Mouse (Mus musculus) kidney, adult 2 months (tissue): ENCODE measurements around the gene Gosr1. TPM values are rescaled to one million over a fixed set of nuclear protein-coding genes. Genes with fewer than 3 reads are reported as not detected.

ENCODE experiments used
- DNase-seq: peaks from one replicate; pipeline ENCODE4 v3.0.0; 2021
- H3K27ac ChIP-seq: fragments of 200-500 bp; 2 replicates; pipeline ENCODE4 v1.5.1; 2012; ENCODE audit warnings: low read depth, low read length, control low read depth, inconsistent platforms; ENCODE audit not compliant: insufficient read depth
- H3K27me3 ChIP-seq: fragments of 200-500 bp; replicated peaks from 2 replicates; pipeline ENCODE4 v1.6.1; 2012; ENCODE audit warnings: mild to moderate bottlenecking, moderate library complexity, low read length, inconsistent platforms; ENCODE audit not compliant: control insufficient read depth, insufficient read depth
- H3K36me3 ChIP-seq: fragments of 200-500 bp; 2 replicates; pipeline ENCODE4 v1.6.1; 2012; ENCODE audit warnings: mild to moderate bottlenecking, moderate library complexity, low read length, inconsistent platforms; ENCODE audit not compliant: control insufficient read depth, insufficient read depth
- H3K4me1 ChIP-seq: fragments of 200-500 bp; 2 replicates; pipeline ENCODE4 v1.6.1; 2011; ENCODE audit warnings: low read length; ENCODE audit not compliant: control insufficient read depth, insufficient read depth
- H3K4me3 ChIP-seq: fragments of 200-500 bp; 2 replicates; pipeline ENCODE4 v1.5.1; 2011; ENCODE audit warnings: mild to moderate bottlenecking, low read depth, low read length, control low read depth; ENCODE audit not compliant: insufficient read depth
- CTCF ChIP-seq: fragments of 200-500 bp; conservative IDR thresholded peaks from 2 replicates; pipeline ENCODE4 v1.5.1; 2011; ENCODE audit warnings: low read depth, mild to moderate bottlenecking, control low read depth, low read length, moderate library complexity, mixed read lengths; ENCODE audit not compliant: insufficient read depth, insufficient read length
- POLR2A ChIP-seq: fragments of 200-500 bp; IDR thresholded peaks from one replicate; pipeline ENCODE4 v1.6.1; 2011; ENCODE audit warnings: low read depth, low read length, control low read depth
- WGBS: fragments of 180-500 bp; shearing (Covaris S2); methylation state at CpG from one replicate; pipeline ENCODE4 v1.1.7; 2018; 5-methylcytosine and 5-hydroxymethylcytosine counted together
- polyA plus RNA-seq: library from polyadenylated mRNA; depleted of rRNA; stranded (reverse); fragments of >200 nt; gene quantifications from 2 replicates; pipeline ENCODE4 v1.2.3, GENCODE M21; 2012

Gene Gosr1
- polyA plus RNA-seq, 1 experiment: 24.3 TPM

GRCm38 (mm10) chr11:76770566-76770965, 7.2 kb upstream of the Gosr1 start:
- 75% methylated on average over 5 of the region's 5 CpGs for WGBS
- Histone ChIP-seq H3K36me3 (no peaks in the 10 kb centered on the region), H3K4me3 (no peak overlapping the region), H3K4me1 (no peaks in the 10 kb centered on the region), H3K27me3 (no peaks in the 10 kb centered on the region), H3K27ac (no peak overlapping the region)
- DNase-seq: no peak
- TF ChIP-seq POLR2A: no peak
- TF ChIP-seq CTCF: no peak

DNA sequence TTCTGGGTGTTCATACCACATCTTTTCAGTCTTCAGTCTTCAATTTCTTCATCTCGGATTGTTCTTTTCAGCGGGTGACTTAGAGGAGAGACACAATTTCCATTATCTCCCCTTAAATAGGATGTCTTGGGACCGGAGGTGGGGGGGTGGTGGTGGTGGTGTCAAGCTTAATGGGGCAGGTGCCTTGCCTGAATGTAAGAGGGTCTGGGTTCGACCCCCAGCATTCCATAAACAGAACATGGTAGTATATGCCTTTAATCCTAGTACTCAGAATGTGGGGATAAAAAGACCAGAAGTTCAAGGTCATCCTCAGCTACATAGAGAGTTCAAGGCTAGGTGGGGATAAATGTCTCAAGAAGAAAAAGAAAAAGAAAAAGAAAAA, 353 bp upstream of the Gosr1 start:
- no peak overlapping the region for H3K4me3 ChIP-seq
- no peaks in the 10 kb centered on the region for H3K4me1 ChIP-seq
- H3K36me3 ChIP-seq: no peaks in the 10 kb centered on the region; the same call in 1 of the 2 replicates
- H3K27ac ChIP-seq: no peak overlapping the region
- TF ChIP-seq POLR2A: no peak
- 9% methylated on average over 4 of the region's 4 CpGs for WGBS
- H3K27me3 ChIP-seq: no peaks in the 10 kb centered on the region
- DNase-seq: no peak

DNA sequence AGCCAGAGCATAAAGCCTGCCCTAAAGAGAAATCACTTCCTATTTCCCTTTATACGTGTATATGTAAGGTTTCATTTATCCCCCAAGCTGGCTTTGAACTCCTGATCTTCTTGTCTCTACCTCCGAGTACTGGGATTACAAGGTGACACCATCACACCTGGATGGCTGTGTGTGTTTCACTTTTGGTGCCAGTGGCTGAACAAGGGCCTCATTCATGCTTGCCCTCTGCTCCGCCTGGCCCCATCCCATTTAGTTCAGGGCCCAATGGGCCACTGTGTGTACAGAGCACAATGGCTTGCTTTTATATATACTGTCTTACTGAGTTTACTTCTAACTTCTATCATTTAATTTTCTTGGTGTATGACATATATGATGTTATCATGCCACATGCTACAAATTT, 11.1 kb downstream of the Gosr1 start:
- peaks cover 12% of the 10 kb centered on the region for H3K36me3 ChIP-seq
- TF ChIP-seq CTCF: no peak
- TF ChIP-seq POLR2A: no peak
- WGBS: 93% methylated on average over 3 of the region's 3 CpGs
- H3K4me1 ChIP-seq: no peaks in the 10 kb centered on the region
- no peak overlapping the region for H3K4me3 ChIP-seq
- H3K27ac ChIP-seq: no peak overlapping the region
- no peak for DNase-seq
- H3K27me3 ChIP-seq: no peaks in the 10 kb centered on the region

DNA sequence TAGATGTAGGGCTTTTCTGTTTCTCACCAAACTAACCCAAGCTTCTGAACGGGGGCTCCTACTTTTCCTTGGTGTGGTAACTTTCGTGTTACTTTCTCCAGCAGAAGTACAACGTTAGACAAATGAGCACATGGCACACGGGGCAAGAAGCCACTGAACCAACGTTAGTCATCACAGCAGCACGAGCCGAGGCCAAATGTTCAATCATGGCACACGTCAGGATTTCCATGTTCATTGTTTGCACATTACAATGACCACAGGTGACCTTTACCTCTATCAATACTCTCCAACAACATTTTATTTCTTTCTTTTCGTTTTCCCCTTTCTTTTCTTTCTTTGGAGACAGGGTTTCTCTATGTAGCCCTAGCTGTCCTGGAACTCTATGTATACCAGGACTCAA, 14.6 kb downstream of the Gosr1 start:
- no peaks in the 10 kb centered on the region for H3K27me3 ChIP-seq
- WGBS: 88% methylated on average over 9 of the region's 9 CpGs
- H3K4me1 ChIP-seq: no peaks in the 10 kb centered on the region
- no peak overlapping the region for H3K4me3 ChIP-seq
- no peak overlapping the region for H3K27ac ChIP-seq
- peaks cover 13% of the 10 kb centered on the region for H3K36me3 ChIP-seq
- TF ChIP-seq CTCF (no peak), POLR2A (no peak)
- DNase-seq: no peak

- H3K4me1 ChIP-seq: no peaks in the 10 kb centered on the region
- H3K36me3 ChIP-seq: peaks cover 4% of the 10 kb centered on the region
- H3K4me3 ChIP-seq: no peak overlapping the region
- no peak for DNase-seq
- no peaks in the 10 kb centered on the region for H3K27me3 ChIP-seq
- TF ChIP-seq POLR2A (no peak), CTCF (no peak)
- no peak overlapping the region for H3K27ac ChIP-seq
- 100% methylated on average over 1 of the region's 1 CpGs for WGBS
These were observed 17.5 kb downstream of the Gosr1 start for GRCm38 (mm10) chr11:76745921-76746320.

GRCm38 (mm10) chr11:76744550-76744949, 18.8 kb downstream of the Gosr1 start:
- H3K27ac ChIP-seq: no peak overlapping the region
- WGBS: 53% methylated on average over 7 of the region's 7 CpGs
- peak; percentile 43 for DNase-seq
- H3K27me3 ChIP-seq: no peaks in the 10 kb centered on the region
- H3K36me3 ChIP-seq: peaks cover 4% of the 10 kb centered on the region
- no peak overlapping the region for H3K4me3 ChIP-seq
- TF ChIP-seq CTCF (peak; percentile 51), POLR2A (no peak)
- no peaks in the 10 kb centered on the region for H3K4me1 ChIP-seq

DNA sequence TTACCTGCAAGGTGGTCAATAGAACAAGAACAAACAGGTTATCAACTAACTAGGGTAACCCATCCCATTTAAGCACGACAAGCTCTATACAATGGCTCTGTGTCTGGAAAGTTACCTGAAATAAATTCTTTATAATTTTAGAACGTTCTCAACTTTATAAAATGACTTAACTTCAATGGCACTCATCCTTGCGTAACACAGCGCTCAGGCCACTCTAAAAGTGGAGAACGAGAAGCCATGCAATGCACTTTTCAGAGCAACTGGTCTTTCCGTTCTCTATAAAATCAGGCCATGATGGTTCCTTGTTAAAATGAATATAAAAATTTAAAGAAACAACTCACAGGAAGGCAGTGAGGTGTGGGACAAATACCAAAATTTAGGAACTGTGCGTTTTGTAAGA, 20.9 kb downstream of the Gosr1 start:
- Histone ChIP-seq H3K36me3 (peaks cover 4% of the 10 kb centered on the region), H3K4me1 (no peaks in the 10 kb centered on the region), H3K4me3 (no peak overlapping the region), H3K27ac (no peak overlapping the region), H3K27me3 (no peaks in the 10 kb centered on the region)
- no peak for TF ChIP-seq POLR2A
- no peak for TF ChIP-seq CTCF
- DNase-seq: no peak
- 97% methylated on average over 7 of the region's 7 CpGs for WGBS

- DNase-seq: peak; percentile 27
- Histone ChIP-seq H3K4me1 (no peaks in the 10 kb centered on the region), H3K36me3 (peaks cover 7% of the 10 kb centered on the region), H3K27me3 (no peaks in the 10 kb centered on the region), H3K4me3 (no peak overlapping the region), H3K27ac (no peak overlapping the region)
- WGBS: 80% methylated on average over 6 of the region's 6 CpGs
- TF ChIP-seq POLR2A: no peak
- TF ChIP-seq CTCF: peak; percentile 63
These were observed 24.3 kb downstream of the Gosr1 start for GRCm38 (mm10) chr11:76739125-76739524.
